Mouse (Mus musculus) stomach, embryonic 16.5 days (tissue): ENCODE measurements at regions not wholly inside any gene's neighbourhood (a gene's known extent, or its start where the extent isn't known, plus 50 kb on each side); places are given as distances from the start of the nearest gene placed in this dataset.

Experiments
- ATAC-seq: fragments of 200-750 bp; cut with Nextera tagmentation; 2 replicates; pipeline ENCODE4 v1.8.0; 2017; ENCODE audit warnings: moderate number of reproducible peaks, moderate TSS enrichment; ENCODE audit not compliant: insufficient read depth, low FRiP score
- H3K27ac ChIP-seq: fragments of 300-500 bp; sonication (generic); 2 replicates; pipeline ENCODE4 v1.5.1; 2014; ENCODE audit warnings: low read length
- H3K27me3 ChIP-seq: fragments of 300-500 bp; sonication (generic); 2 replicates; pipeline ENCODE4 v1.6.1; 2014; ENCODE audit warnings: low read length, control low read depth, mixed read lengths; ENCODE audit not compliant: control insufficient read depth, insufficient read depth
- H3K36me3 ChIP-seq: fragments of 300-500 bp; sonication (generic); 2 replicates; pipeline ENCODE4 v1.6.1; 2014; ENCODE audit warnings: low read length; ENCODE audit not compliant: control insufficient read depth, insufficient read depth
- H3K4me1 ChIP-seq: fragments of 300-500 bp; sonication (generic); 2 replicates; pipeline ENCODE4 v1.6.1; 2014; ENCODE audit warnings: low read length, control low read depth, mixed read lengths; ENCODE audit not compliant: control insufficient read depth, insufficient read depth
- H3K4me2 ChIP-seq: fragments of 300-500 bp; sonication (generic); 2 replicates; pipeline ENCODE4 v1.6.1; 2014; ENCODE audit warnings: low read depth, low read length, mixed read lengths
- H3K4me3 ChIP-seq: fragments of 300-500 bp; sonication (generic); replicated peaks from 2 replicates; pipeline ENCODE4 v1.5.1; 2014; ENCODE audit warnings: mild to moderate bottlenecking, low read length
- H3K9ac ChIP-seq: fragments of 300-500 bp; sonication (generic); 2 replicates; pipeline ENCODE4 v1.6.1; 2014; ENCODE audit warnings: low read length
- H3K9me3 ChIP-seq: fragments of 300-500 bp; sonication (generic); replicated peaks from 2 replicates; pipeline ENCODE4 v1.6.1; 2016; ENCODE audit warnings: low read length, control low read depth; ENCODE audit not compliant: control insufficient read depth
- WGBS: fragments of 180-500 bp; shearing (Covaris S2); extraction: QIAGEN DNeasy Blood & Tissue Kit; methylation state at CpG from one replicate; pipeline ENCODE4 v1.1.7; 2014; 5-methylcytosine and 5-hydroxymethylcytosine counted together

DNA sequence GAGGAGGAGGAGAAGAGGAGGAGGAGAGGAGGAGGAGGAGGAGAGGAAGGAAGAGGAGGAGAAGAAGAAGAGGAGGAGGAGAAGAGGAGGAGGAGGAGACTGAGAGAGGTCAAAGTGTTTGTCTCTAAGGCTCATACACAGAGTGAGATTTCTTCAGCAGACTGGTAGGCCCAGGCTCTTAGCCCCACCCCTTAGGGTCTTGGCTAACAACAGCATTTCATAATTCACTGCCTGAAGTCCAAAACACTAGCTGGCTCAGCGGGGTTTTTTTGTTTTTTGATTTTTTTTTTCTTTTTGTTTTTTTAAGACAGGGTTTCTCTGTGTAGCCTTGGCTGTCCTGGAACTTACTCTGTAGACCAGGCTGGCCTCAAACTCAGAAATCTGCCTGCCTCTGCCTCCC, 86.5 kb upstream of the Barx2 start:
- ATAC-seq = no peak

GRCm38 (mm10) chr9:32002924-32003323, 89.7 kb upstream of the Barx2 start:
- Histone ChIP-seq H3K9ac (no peak overlapping the region), H3K36me3 (no peaks in the 10 kb centered on the region), H3K4me2 (no peak overlapping the region), H3K4me3 (no peak overlapping the region), H3K9me3 (no peaks in the 10 kb centered on the region), H3K27me3 (no peaks in the 10 kb centered on the region), H3K27ac (no peak overlapping the region), H3K4me1 (peaks cover 3% of the 10 kb centered on the region)
- ATAC-seq = no peak
- 58% methylated on average over 4 of the region's 4 CpGs for WGBS

More for the DNA sequence above, 86.5 kb upstream of the Barx2 start:
- Histone ChIP-seq H3K4me2 (no peak overlapping the region), H3K36me3 (no peaks in the 10 kb centered on the region), H3K27me3 (no peaks in the 10 kb centered on the region), H3K9me3 (no peaks in the 10 kb centered on the region), H3K4me1 (peaks cover 10% of the 10 kb centered on the region), H3K4me3 (no peak overlapping the region), H3K9ac (no peak overlapping the region), H3K27ac (no peak overlapping the region)
- WGBS = 59% methylated on average over 1 of the region's 1 CpGs

DNA sequence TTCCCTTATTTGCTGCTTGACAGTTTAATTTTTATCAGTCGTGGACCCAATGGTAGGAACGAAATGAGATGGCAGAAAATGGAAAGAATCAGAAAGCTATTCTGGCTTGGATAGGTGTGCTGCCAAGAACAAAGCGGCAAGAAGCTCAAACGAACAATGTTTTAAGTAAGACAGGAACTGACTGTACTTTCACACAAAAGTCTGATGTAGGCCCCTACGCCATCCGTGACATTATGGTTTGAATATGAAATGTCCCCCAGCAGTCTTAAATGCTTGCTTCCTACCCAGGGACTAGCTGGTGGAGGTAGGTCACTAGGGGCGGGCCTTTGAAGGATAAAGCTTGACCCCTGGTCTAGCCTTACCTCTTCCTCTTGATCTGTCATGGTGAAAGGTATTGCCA, 90.5 kb upstream of the Barx2 start:
- Histone ChIP-seq H3K27me3 (no peaks in the 10 kb centered on the region), H3K4me2 (no peak overlapping the region), H3K27ac (no peak overlapping the region), H3K9ac (no peak overlapping the region), H3K4me3 (no peak overlapping the region), H3K4me1 (no peaks in the 10 kb centered on the region), H3K9me3 (no peaks in the 10 kb centered on the region), H3K36me3 (no peaks in the 10 kb centered on the region)
- ATAC-seq = no peak
- 88% methylated on average over 7 of the region's 7 CpGs for WGBS

- no peak for ATAC-seq
These were observed 92.1 kb upstream of the Barx2 start for GRCm38 (mm10) chr9:32005348-32005747.

DNA sequence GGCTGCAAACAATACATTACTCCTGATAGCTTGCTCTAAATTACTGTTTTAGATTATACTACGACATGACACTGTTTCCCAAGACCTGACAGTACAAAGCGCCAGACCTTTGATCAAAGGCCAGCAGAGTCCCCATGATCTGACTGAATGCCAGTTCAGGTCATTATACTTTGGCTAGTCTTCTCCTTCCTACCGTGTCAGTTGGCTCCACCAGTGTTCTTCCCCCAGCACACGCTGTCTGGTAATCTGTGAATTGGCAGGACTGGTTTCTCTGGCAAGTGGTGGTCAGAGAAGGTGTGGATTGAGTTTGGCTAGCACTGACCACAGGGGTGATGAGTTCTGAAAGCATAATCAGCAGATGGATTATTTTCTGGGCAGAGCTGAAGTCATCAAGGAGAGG, 93.1 kb upstream of the Barx2 start:
- 51% methylated on average over 4 of the region's 4 CpGs for WGBS
- ATAC-seq = peak; percentile 60; the same call in 1 of the 2 replicates
- Histone ChIP-seq H3K9me3 (no peaks in the 10 kb centered on the region), H3K4me2 (no peak overlapping the region), H3K9ac (no peak overlapping the region), H3K4me1 (no peaks in the 10 kb centered on the region), H3K36me3 (no peaks in the 10 kb centered on the region), H3K27me3 (no peaks in the 10 kb centered on the region), H3K4me3 (no peak overlapping the region), H3K27ac (no peak overlapping the region)

More at GRCm38 (mm10) chr9:32005348-32005747, 92.1 kb upstream of the Barx2 start:
- no peak overlapping the region for H3K4me2 ChIP-seq
- H3K4me3 ChIP-seq = no peak overlapping the region
- no peak overlapping the region for H3K9ac ChIP-seq
- no peaks in the 10 kb centered on the region for H3K36me3 ChIP-seq
- no peaks in the 10 kb centered on the region for H3K27me3 ChIP-seq
- no peak overlapping the region for H3K27ac ChIP-seq
- 66% methylated on average over 9 of the region's 9 CpGs for WGBS
- H3K9me3 ChIP-seq = no peaks in the 10 kb centered on the region
- no peaks in the 10 kb centered on the region for H3K4me1 ChIP-seq

DNA sequence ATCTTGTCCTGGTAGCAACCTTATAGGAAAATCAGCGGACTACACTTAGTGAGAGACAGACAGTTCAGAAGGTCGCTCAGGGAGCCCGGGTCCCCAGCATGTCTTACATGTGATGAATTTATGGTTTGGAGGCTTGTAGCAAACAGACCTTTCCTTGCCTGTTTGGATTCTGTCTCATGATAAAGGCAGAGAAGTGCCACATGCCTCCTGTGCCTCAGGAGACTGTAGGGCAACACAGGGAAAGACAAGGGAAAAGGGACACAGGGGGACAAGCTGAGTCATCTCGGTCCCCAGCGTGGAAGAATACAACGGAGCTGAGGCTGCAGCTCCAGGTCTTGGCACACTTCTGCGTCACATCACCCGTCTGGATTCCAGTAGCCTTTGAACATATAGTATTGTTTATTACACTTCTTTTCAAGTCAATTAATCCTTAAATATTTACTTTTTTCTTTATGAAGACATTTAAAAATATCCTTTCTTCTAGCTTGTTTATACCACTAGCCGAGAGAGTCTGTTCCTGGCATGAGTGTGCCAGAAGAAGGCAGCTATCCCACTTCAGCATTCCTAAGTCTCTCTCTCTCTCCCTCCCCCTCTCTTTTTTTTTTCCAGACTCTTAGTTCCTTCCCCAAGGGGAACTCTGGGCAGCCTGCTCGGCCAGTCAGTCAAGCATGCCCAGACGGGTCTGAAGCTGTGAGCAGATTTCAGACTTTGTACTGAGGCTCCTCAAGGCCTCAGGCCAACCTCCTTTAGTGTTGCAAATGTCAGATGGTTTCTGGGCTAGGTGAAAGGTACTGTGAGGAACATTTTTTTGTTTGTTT, 97.9 kb upstream of the Barx2 start:
- Histone ChIP-seq H3K9ac (no peak overlapping the region), H3K9me3 (no peaks in the 10 kb centered on the region; the same call in 1 of the 2 replicates), H3K4me2 (no peak overlapping the region), H3K4me3 (no peak overlapping the region), H3K4me1 (peaks cover 3% of the 10 kb centered on the region; the same call in 1 of the 2 replicates), H3K27me3 (no peaks in the 10 kb centered on the region), H3K36me3 (no peaks in the 10 kb centered on the region), H3K27ac (peak overlapping the region; percentile 56)
- peak; percentile 88 for ATAC-seq
- WGBS = 24% methylated on average over 11 of the region's 11 CpGs

- H3K4me2 ChIP-seq = no peak overlapping the region
- H3K4me1 ChIP-seq = peaks cover 9% of the 10 kb centered on the region; the same call in 1 of the 2 replicates
- no peaks in the 10 kb centered on the region for H3K27me3 ChIP-seq
- no peak overlapping the region for H3K9ac ChIP-seq
- no peak overlapping the region for H3K27ac ChIP-seq
- no peaks in the 10 kb centered on the region for H3K36me3 ChIP-seq
- ATAC-seq = no peak
- no peak overlapping the region for H3K4me3 ChIP-seq
- WGBS = 58% methylated on average over 4 of the region's 4 CpGs
- no peaks in the 10 kb centered on the region; the same call in 1 of the 2 replicates for H3K9me3 ChIP-seq
These were observed 99.7 kb upstream of the Arhgap32 start for GRCm38 (mm10) chr9:32016286-32016685.

DNA sequence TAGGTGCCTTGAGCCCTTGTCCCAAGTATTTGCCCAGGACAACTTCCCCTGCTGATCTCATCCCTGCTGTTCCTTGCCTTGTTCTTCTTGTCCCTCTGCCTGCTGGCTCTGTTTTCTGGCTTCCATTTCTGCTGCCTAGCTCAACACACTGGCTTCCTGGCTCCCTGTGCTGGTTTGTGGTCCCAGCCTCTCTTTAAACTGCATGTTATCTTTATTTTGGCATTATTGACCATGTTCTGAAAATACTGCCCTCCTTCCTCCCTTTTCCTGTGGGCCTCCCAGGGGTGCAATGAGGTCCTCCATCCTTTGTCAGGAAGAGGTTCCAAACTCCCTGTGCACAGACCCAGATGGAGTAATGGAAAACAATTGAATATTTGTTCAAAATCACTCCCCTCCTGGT, 97.9 kb upstream of the Arhgap32 start:
- Histone ChIP-seq H3K27me3 (no peaks in the 10 kb centered on the region), H3K4me3 (no peak overlapping the region), H3K9ac (no peak overlapping the region), H3K27ac (no peak overlapping the region), H3K36me3 (no peaks in the 10 kb centered on the region), H3K4me2 (no peak overlapping the region), H3K9me3 (no peaks in the 10 kb centered on the region; the same call in 1 of the 2 replicates), H3K4me1 (peaks cover 7% of the 10 kb centered on the region; the same call in 1 of the 2 replicates)
- ATAC-seq = no peak

DNA sequence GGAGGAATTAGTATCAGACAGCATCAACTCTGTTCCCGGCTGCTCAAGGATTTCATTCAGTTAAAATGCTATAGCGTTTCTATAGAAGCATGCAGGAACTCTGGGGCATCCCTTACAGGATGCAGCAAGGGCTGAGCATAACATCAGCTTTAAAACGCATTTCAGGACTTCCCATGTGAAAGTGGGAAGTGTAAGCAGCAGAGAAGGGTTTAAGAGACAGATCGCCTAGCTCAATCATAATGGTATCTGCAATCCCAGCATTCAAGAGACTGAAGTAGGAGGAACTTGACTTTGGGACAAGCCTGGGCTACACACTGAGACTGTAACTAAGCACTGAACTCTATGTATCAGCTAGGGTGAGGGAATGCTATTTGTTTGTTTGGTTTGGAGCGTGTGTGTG, 96.2 kb upstream of the Arhgap32 start:
- Histone ChIP-seq H3K4me1 (peaks cover 9% of the 10 kb centered on the region; the same call in 1 of the 2 replicates), H3K27ac (no peak overlapping the region), H3K4me3 (no peak overlapping the region), H3K9ac (no peak overlapping the region), H3K9me3 (no peaks in the 10 kb centered on the region), H3K36me3 (no peaks in the 10 kb centered on the region), H3K27me3 (no peaks in the 10 kb centered on the region), H3K4me2 (no peak overlapping the region)
- WGBS = 73% methylated on average over 5 of the region's 5 CpGs
- no peak for ATAC-seq
